21 mouse cellular contexts compared by ENCODE assay signal in genomic region chr5:33587498-33588058, GRCm38 (mm10). TPM values are rescaled to one million over a fixed set of nuclear protein-coding genes. Genes with fewer than 3 reads are reported as not detected.
A peak's percentile ranks its signal among the peaks of the same experiment; 100 is the strongest.
DNase-seq lines count a peak whose midpoint lies in the region; ATAC-seq lines count a peak whose summit lies in the region.
"Had no signal": no experiment of that assay in that cellular context is flagged by ENCODE, and none has a peak within 500 bp of the region (broad histone marks: within the 10 kb centered on the region; RNA-seq: fewer than 3 reads in every experiment).

No protein-coding gene starts in this region.

- H3K27ac ChIP-seq in hindbrain, embryonic 15.5 days (replicated peaks) = no peak overlapping the region
- H3K27ac ChIP-seq in hindbrain, embryonic 11.5 days (ENCODE audit: low read depth, low read length) = no peak overlapping the region
- H3K27ac ChIP-seq in neural tube, embryonic 11.5 days (ENCODE audit: low read depth, low read length) = no peak overlapping the region
- no peak overlapping the region for H3K27ac ChIP-seq in neural tube, embryonic 15.5 days (replicated peaks)
- H3K27ac ChIP-seq: embryonic facial prominence, embryonic 13.5 days; forebrain, embryonic 12.5 days; heart, embryonic 13.5 days had no signal

- no peak overlapping the region for H3K9ac ChIP-seq in hindbrain, embryonic 15.5 days
- no peak overlapping the region for H3K9ac ChIP-seq in hindbrain, embryonic 11.5 days (ENCODE audit: low read depth, low read length)
- H3K9ac ChIP-seq in neural tube, embryonic 11.5 days (ENCODE audit: low read length) = no peak overlapping the region
- no peak overlapping the region for H3K9ac ChIP-seq in neural tube, embryonic 15.5 days (replicated peaks)
- H3K9ac ChIP-seq: embryonic facial prominence, embryonic 13.5 days; forebrain, embryonic 12.5 days; heart, embryonic 13.5 days had no signal

- H3K4me2 ChIP-seq in hindbrain, embryonic 15.5 days = no peak overlapping the region
- H3K4me2 ChIP-seq in hindbrain, embryonic 11.5 days (replicated peaks; ENCODE audit: low read depth, low read length) = no peak overlapping the region
- no peak overlapping the region for H3K4me2 ChIP-seq in neural tube, embryonic 11.5 days (ENCODE audit: low read depth)
- no peak overlapping the region for H3K4me2 ChIP-seq in neural tube, embryonic 15.5 days
- H3K4me2 ChIP-seq: embryonic facial prominence, embryonic 13.5 days; forebrain, embryonic 12.5 days; heart, embryonic 13.5 days had no signal

- no peaks in the 10 kb centered on the region for H3K9me3 ChIP-seq in hindbrain, embryonic 15.5 days
- H3K9me3 ChIP-seq in hindbrain, embryonic 11.5 days (ENCODE audit: control insufficient read depth, low read length) = no peaks in the 10 kb centered on the region
- H3K9me3 ChIP-seq in neural tube, embryonic 11.5 days (ENCODE audit: control insufficient read depth, low read length) = no peaks in the 10 kb centered on the region
- H3K9me3 ChIP-seq in neural tube, embryonic 15.5 days (replicated peaks) = no peaks in the 10 kb centered on the region
- H3K9me3 ChIP-seq: embryonic facial prominence, embryonic 13.5 days; forebrain, embryonic 12.5 days; G1E; heart, embryonic 13.5 days had no signal

- peak; percentile 65 for ATAC-seq in hindbrain, embryonic 15.5 days (ENCODE audit: low FRiP score, low read depth)
- ATAC-seq in hindbrain, embryonic 11.5 days (ENCODE audit: low FRiP score) = no peak; the same call in 1 of the 2 replicates
- ATAC-seq in neural tube, embryonic 11.5 days (ENCODE audit: insufficient read depth, low FRiP score, low TSS enrichment) = no peak
- peak; percentile 28; the same call in 1 of the 2 replicates for ATAC-seq in neural tube, embryonic 15.5 days (ENCODE audit: low FRiP score)
- ATAC-seq: CD4-positive, CD25-positive, alpha-beta regulatory T cell, adult 4 months; forebrain, embryonic 16.5 days had no signal

- H3K27me3 ChIP-seq in hindbrain, embryonic 15.5 days = no peaks in the 10 kb centered on the region
- H3K27me3 ChIP-seq in hindbrain, embryonic 11.5 days (ENCODE audit: control insufficient read depth, insufficient read depth, low read length) = no peaks in the 10 kb centered on the region
- H3K27me3 ChIP-seq in neural tube, embryonic 11.5 days (ENCODE audit: control insufficient read depth, insufficient read depth, low read length) = no peaks in the 10 kb centered on the region
- H3K27me3 ChIP-seq in neural tube, embryonic 15.5 days (replicated peaks) = peaks cover 12% of the 10 kb centered on the region; the same call in 1 of the 2 replicates
- H3K27me3 ChIP-seq: embryonic facial prominence, embryonic 13.5 days had no signal

- H3K4me3 ChIP-seq in hindbrain, embryonic 15.5 days = no peak overlapping the region
- no peak overlapping the region for H3K4me3 ChIP-seq in hindbrain, embryonic 11.5 days (ENCODE audit: low read depth, low read length)
- no peak overlapping the region for H3K4me3 ChIP-seq in neural tube, embryonic 11.5 days (ENCODE audit: low read depth, low read length)
- no peak overlapping the region for H3K4me3 ChIP-seq in neural tube, embryonic 15.5 days (replicated peaks)
- H3K4me3 ChIP-seq: embryonic facial prominence, embryonic 13.5 days; forebrain, embryonic 12.5 days; heart, embryonic 13.5 days had no signal

- H3K4me1 ChIP-seq in hindbrain, embryonic 15.5 days (replicated peaks) = peaks cover 10% of the 10 kb centered on the region
- no peaks in the 10 kb centered on the region; the same call in 1 of the 2 replicates for H3K4me1 ChIP-seq in hindbrain, embryonic 11.5 days (replicated peaks; ENCODE audit: control insufficient read depth, insufficient read depth, low read length)
- H3K4me1 ChIP-seq in neural tube, embryonic 11.5 days (ENCODE audit: control insufficient read depth, insufficient read depth, low read length) = no peaks in the 10 kb centered on the region
- peaks cover 9% of the 10 kb centered on the region for H3K4me1 ChIP-seq in neural tube, embryonic 15.5 days
- H3K4me1 ChIP-seq: embryonic facial prominence, embryonic 13.5 days; forebrain, embryonic 12.5 days had no signal

- DNase-seq in cerebellum, postnatal 10 days = peak; percentile 42 to 44
- DNase-seq in cerebellum, adult 9-10 months = no peak
- no peak for DNase-seq in hindbrain, embryonic 11.5 days (ENCODE audit: low spot score)
- DNase-seq in neural tube, embryonic 11.5 days (ENCODE audit: low spot score) = peak; percentile 37
- DNase-seq in neural tube, embryonic 10.5 days (ENCODE audit: extremely low spot score, low spot score) = no peak
- DNase-seq in Muller cell, postnatal 12 days (ENCODE audit: inconsistent ontology term) = no peak
- DNase-seq: adrenal gland, postnatal 10 days; B cell, adult 2 months; cerebellum, adult 11 months; cerebellum, adult 8-10 months; cerebellum, postnatal 36 days; gastrocnemius, postnatal 25 days; heart, postnatal 36 days had no signal

- H3K36me3 ChIP-seq in hindbrain, embryonic 15.5 days = no peaks in the 10 kb centered on the region
- H3K36me3 ChIP-seq in hindbrain, embryonic 11.5 days (ENCODE audit: control insufficient read depth, insufficient read depth, low read length) = no peaks in the 10 kb centered on the region
- no peaks in the 10 kb centered on the region for H3K36me3 ChIP-seq in neural tube, embryonic 11.5 days (ENCODE audit: control insufficient read depth, insufficient read depth, low read length)
- no peaks in the 10 kb centered on the region for H3K36me3 ChIP-seq in neural tube, embryonic 15.5 days
- H3K36me3 ChIP-seq: embryonic facial prominence, embryonic 13.5 days; forebrain, embryonic 12.5 days; G1E; heart, embryonic 13.5 days had no signal

- 39% methylated on average over 18 of the region's 18 CpGs for WGBS in hindbrain, embryonic 15.5 days
- WGBS in hindbrain, embryonic 11.5 days = 71% methylated on average over 18 of the region's 18 CpGs
- 61% methylated on average over 18 of the region's 18 CpGs for WGBS in neural tube, embryonic 11.5 days
- 31% methylated on average over 18 of the region's 18 CpGs for WGBS in neural tube, embryonic 15.5 days

RNA-seq across cellular contexts. Expression of gene Fam53a, which starts 41.9 kb away (rescaled TPM):
- polyA plus RNA-seq in hindbrain, embryonic 15.5 days (2015; fragmentation: Nextera tagmentation; extraction: Ambion mirVana) = 30.0 and 33.6 TPM in 2 replicates
- 50.3 and 52.3 TPM in 2 replicates for polyA plus RNA-seq in hindbrain, embryonic 11.5 days (2014; fragmentation: Nextera tagmentation; extraction: Ambion mirVana)
- 53.4 and 59.3 TPM in 2 replicates for polyA plus RNA-seq in neural tube, embryonic 11.5 days (2014; fragmentation: Nextera tagmentation; extraction: Ambion mirVana)
- 25.5 and 31.9 TPM in 2 replicates for polyA plus RNA-seq in neural tube, embryonic 15.5 days (2015; fragmentation: Nextera tagmentation; extraction: Ambion mirVana)

RNA-seq across cellular contexts. Expression of gene Gm9903, which starts 42.1 kb away (rescaled TPM):
- polyA plus RNA-seq in hindbrain, embryonic 15.5 days (2015; fragmentation: Nextera tagmentation; extraction: Ambion mirVana) = 0.47 and 0.64 TPM in 2 replicates
- polyA plus RNA-seq in hindbrain, embryonic 11.5 days (2014; fragmentation: Nextera tagmentation; extraction: Ambion mirVana) = 0.66 and 0.94 TPM in 2 replicates
- 0.58 and 0.77 TPM in 2 replicates for polyA plus RNA-seq in neural tube, embryonic 11.5 days (2014; fragmentation: Nextera tagmentation; extraction: Ambion mirVana)
- 0.59 and 0.83 TPM in 2 replicates for polyA plus RNA-seq in neural tube, embryonic 15.5 days (2015; fragmentation: Nextera tagmentation; extraction: Ambion mirVana)
- polyA plus RNA-seq: G1E had no signal

Comparison
In these comparisons a context has a peak if more than half of its experiments do, and no peak if none do; other contexts are left out.
1. DNase-seq: peak in cerebellum, postnatal 10 days (2 of 2) and neural tube, embryonic 11.5 days (single experiment); none in cerebellum, adult 9-10 months (single experiment), hindbrain, embryonic 11.5 days (single experiment), neural tube, embryonic 10.5 days (single experiment) and Muller cell, postnatal 12 days (single experiment).
2. ATAC-seq: peak in hindbrain, embryonic 15.5 days (single experiment) and neural tube, embryonic 15.5 days (single experiment); none in hindbrain, embryonic 11.5 days (single experiment) and neural tube, embryonic 11.5 days (single experiment).